Mouse (Mus musculus) MEL (cell line): Measurements from ENCODE around the gene Arel1. TPM values are rescaled to one million over a fixed set of nuclear protein-coding genes. Genes with fewer than 3 reads are reported as not detected.

Source experiments
- DNase-seq: peaks from one replicate; pipeline ENCODE4 v3.0.0; 2011; ENCODE audit warnings: low read depth, low spot score
- H3K27ac ChIP-seq: 2 replicates; pipeline ENCODE4 v1.5.1; 2012; ENCODE audit warnings: low read depth, mild to moderate bottlenecking, control low read depth, low read length, moderate library complexity; ENCODE audit not compliant: control insufficient read depth
- H3K27me3 ChIP-seq, 2 experiments: fragments of 150-350 bp in 1 of 2; sonication (generic) in 1 of 2; 2 replicates each; pipeline ENCODE4 v1.6.1; 2012; ENCODE audit warnings: low read length in 2 of 2, mild to moderate bottlenecking in 2 of 2, improper control_type of control experiment in 1 of 2, moderate library complexity in 1 of 2; ENCODE audit not compliant: insufficient read depth in 2 of 2, control insufficient read depth in 1 of 2
- H3K36me3 ChIP-seq, 2 experiments: 2 replicates each; pipeline ENCODE4 v1.6.1; 2012 to 2014; ENCODE audit warnings: low read length in 2 of 2, improper control_type of control experiment in 1 of 2, inconsistent platforms in 1 of 2, mild to moderate bottlenecking in 1 of 2; ENCODE audit not compliant: insufficient read depth in 2 of 2, control insufficient read depth in 1 of 2
- H3K4me1 ChIP-seq, 2 experiments: fragments of 150-350 bp in 1 of 2; sonication (generic) in 1 of 2; 2 replicates each; pipeline ENCODE4 v1.6.1; 2012; ENCODE audit warnings: low read length in 2 of 2, improper control_type of control experiment in 1 of 2, mild to moderate bottlenecking in 1 of 2; ENCODE audit not compliant: insufficient read depth in 2 of 2, control insufficient read depth in 1 of 2
- H3K4me3 ChIP-seq, 2 experiments: fragments of 150-350 bp in 1 of 2; sonication (generic) in 1 of 2; 2 replicates each; pipeline ENCODE4 v1.5.1; 2012; ENCODE audit warnings: low read depth in 2 of 2, low read length in 2 of 2, mild to moderate bottlenecking in 2 of 2, moderate library complexity in 2 of 2, control low read depth in 1 of 2, improper control_type of control experiment in 1 of 2; ENCODE audit not compliant: control insufficient read depth in 1 of 2, insufficient read depth in 1 of 2
- H3K79me2 ChIP-seq: 2 replicates; pipeline ENCODE4 v1.6.1; 2012; ENCODE audit warnings: mild to moderate bottlenecking, low read length, moderate library complexity; ENCODE audit not compliant: control insufficient read depth, poor library complexity, insufficient read depth
- H3K9ac ChIP-seq: 2 replicates; pipeline ENCODE4 v1.6.1; 2012; ENCODE audit warnings: low read depth, mild to moderate bottlenecking, control low read depth, low read length, moderate library complexity; ENCODE audit not compliant: control insufficient read depth, poor library complexity, severe bottlenecking
- H3K9me3 ChIP-seq: fragments of 150-350 bp; sonication (generic); replicated peaks from 2 replicates; pipeline ENCODE4 v1.6.1; 2012; ENCODE audit warnings: mild to moderate bottlenecking, low read length, improper control_type of control experiment, moderate library complexity; ENCODE audit not compliant: insufficient read depth
- BHLHE40 ChIP-seq: IDR thresholded peaks from 2 replicates; pipeline ENCODE4 v1.6.1; 2012; ENCODE audit warnings: low read depth, mild to moderate bottlenecking, inconsistent platforms, low read length, improper control_type of control experiment, borderline replicate concordance
- CHD1 ChIP-seq: IDR thresholded peaks from 2 replicates; pipeline ENCODE4 v1.6.1; 2012; ENCODE audit warnings: low read depth, mild to moderate bottlenecking, inconsistent platforms, low read length, improper control_type of control experiment
- CHD2 ChIP-seq: IDR thresholded peaks from 2 replicates; pipeline ENCODE4 v1.6.1; 2011; ENCODE audit warnings: low read length, improper control_type of control experiment
- E2F4 ChIP-seq: IDR thresholded peaks from 2 replicates; pipeline ENCODE4 v1.6.1; 2011; ENCODE audit warnings: low read depth, low read length, improper control_type of control experiment, borderline replicate concordance
- EP300 ChIP-seq, 2 experiments: IDR thresholded peaks; 2 replicates each; pipeline ENCODE4 v1.6.1; 2011; ENCODE audit warnings: improper control_type of control experiment in 2 of 2, low read length in 2 of 2, low read depth in 1 of 2, mild to moderate bottlenecking in 1 of 2
- GATA1 ChIP-seq: IDR thresholded peaks from 2 replicates; pipeline ENCODE4 v1.6.1; 2011; ENCODE audit warnings: low read depth, low read length, improper control_type of control experiment
- JUND ChIP-seq: IDR thresholded peaks from 2 replicates; pipeline ENCODE4 v1.6.1; 2011; ENCODE audit warnings: low read depth, mild to moderate bottlenecking, improper control_type of control experiment, low read length
- KAT2A ChIP-seq: conservative IDR thresholded peaks from 2 replicates; pipeline ENCODE4 v1.6.1; 2012; ENCODE audit warnings: low read depth, low read length, improper control_type of control experiment, inconsistent platforms
- MAZ ChIP-seq: IDR thresholded peaks from 2 replicates; pipeline ENCODE4 v1.6.1; 2012; ENCODE audit warnings: low read depth, mild to moderate bottlenecking, inconsistent platforms, low read length, improper control_type of control experiment
- MXI1 ChIP-seq: IDR thresholded peaks from 2 replicates; pipeline ENCODE4 v1.6.1; 2011; ENCODE audit warnings: mild to moderate bottlenecking, low read depth, low read length, improper control_type of control experiment
- MYC ChIP-seq: IDR thresholded peaks from 2 replicates; pipeline ENCODE4 v1.6.1; 2011; ENCODE audit warnings: low read depth, mild to moderate bottlenecking, low read length, improper control_type of control experiment, moderate library complexity
- POLR2A ChIP-seq, 2 experiments: IDR thresholded peaks; 2 replicates each; pipeline ENCODE4 v1.6.1; 2011 to 2012; ENCODE audit warnings: low read length in 2 of 2, mild to moderate bottlenecking in 2 of 2, control low read depth in 1 of 2, improper control_type of control experiment in 1 of 2, low read depth in 1 of 2, moderate library complexity in 1 of 2; ENCODE audit not compliant: control insufficient read depth in 1 of 2, insufficient read depth in 1 of 2, poor library complexity in 1 of 2
- POLR2AphosphoS5 ChIP-seq: IDR thresholded peaks from 2 replicates; pipeline ENCODE4 v1.6.1; 2012; ENCODE audit warnings: low read depth, borderline replicate concordance, mild to moderate bottlenecking, inconsistent platforms, low read length, moderate library complexity, mixed read lengths
- RAD21 ChIP-seq: IDR thresholded peaks from 2 replicates; pipeline ENCODE4 v1.6.1; 2011; ENCODE audit warnings: mild to moderate bottlenecking, low read depth, low read length, improper control_type of control experiment
- RCOR1 ChIP-seq: IDR thresholded peaks from 2 replicates; pipeline ENCODE4 v1.6.1; 2012; ENCODE audit warnings: low read depth, mild to moderate bottlenecking, inconsistent platforms, low read length, improper control_type of control experiment
- SMC3 ChIP-seq: IDR thresholded peaks from 2 replicates; pipeline ENCODE4 v1.6.1; 2011; ENCODE audit warnings: low read depth, low read length, improper control_type of control experiment
- TAL1 ChIP-seq: IDR thresholded peaks from 2 replicates; pipeline ENCODE4 v1.6.1; 2012; ENCODE audit warnings: mild to moderate bottlenecking, inconsistent platforms, low read length, moderate library complexity, mixed read lengths
- TBP ChIP-seq: IDR thresholded peaks from 2 replicates; pipeline ENCODE4 v1.8.0; 2011; ENCODE audit warnings: low read depth, low read length, improper control_type of control experiment
- USF1 ChIP-seq: IDR thresholded peaks from 2 replicates; pipeline ENCODE4 v1.6.1; 2014; ENCODE audit warnings: low read depth, mild to moderate bottlenecking, inconsistent platforms, low read length, improper control_type of control experiment, moderate library complexity
- ZC3H11A ChIP-seq: IDR thresholded peaks from 2 replicates; pipeline ENCODE4 v1.6.1; 2012; ENCODE audit warnings: low read depth, mild to moderate bottlenecking, inconsistent platforms, low read length, improper control_type of control experiment
- ZNF384 ChIP-seq: IDR thresholded peaks from 2 replicates; pipeline ENCODE4 v1.6.1; 2012; ENCODE audit warnings: low read depth, mild to moderate bottlenecking, inconsistent platforms, low read length, improper control_type of control experiment
- polyA plus RNA-seq, 2 experiments: library from polyadenylated mRNA; stranded (reverse) in 1 of 2; unstranded in 1 of 2; fragments of >175 nt in 1 of 2; fragments of >200 nt in 1 of 2; gene quantifications; 2 replicates each; pipeline versions ENCODE4 v1.2.1 to v1.2.4; 2012; ENCODE audit warnings: low replicate concordance in 2 of 2, low read depth in 1 of 2; ENCODE audit not compliant: insufficient read length in 2 of 2, insufficient read depth in 1 of 2, missing spikeins in 1 of 2
- total RNA-seq: library from RNA; depleted of rRNA; stranded (reverse); fragments of 300-350 nt; gene quantifications from 2 replicates; pipeline ENCODE4 v1.2.3, GENCODE M21; 2012

Arel1 gene
- total and polyA plus RNA-seq, 3 experiments = 37.2 to 82.5 (median 45.0) TPM

DNA sequence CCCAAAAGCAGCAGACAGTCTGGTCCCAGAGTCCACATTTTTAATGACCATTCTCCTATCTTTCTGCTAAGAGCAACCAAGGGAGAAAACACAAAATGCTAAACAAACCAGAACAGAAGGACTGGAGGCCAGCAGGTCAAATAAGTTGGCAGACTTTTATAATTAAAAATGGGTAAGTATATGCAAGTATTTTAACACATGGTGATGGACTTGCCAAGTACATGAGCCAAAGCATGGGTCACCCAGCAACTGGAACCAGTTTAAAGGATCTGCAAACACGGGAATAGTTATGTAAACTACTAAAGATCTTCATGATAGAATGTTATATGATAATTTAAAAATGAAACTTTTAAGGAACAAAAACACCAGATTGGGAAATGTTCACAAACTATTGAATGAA lies 18.3 kb downstream of the Arel1 start:
- no peak overlapping the region for H3K9ac ChIP-seq
- DNase-seq = no peak
- peaks cover 1 to 19% of the 10 kb centered on the region in 2 experiments; a peak in 3 of 4 replicates for H3K36me3 ChIP-seq
- no peaks in the 10 kb centered on the region for H3K9me3 ChIP-seq
- peaks cover 5% of the 10 kb centered on the region; the same call in 1 of the 2 replicates for H3K79me2 ChIP-seq
- peaks cover 0 to under 1% of the 10 kb centered on the region in 2 experiments; a peak in 1 of 4 replicates for H3K4me1 ChIP-seq
- H3K27ac ChIP-seq = no peak overlapping the region
- H3K27me3 ChIP-seq = no peaks in the 10 kb centered on the region
- no peak overlapping the region for H3K4me3 ChIP-seq
- TF ChIP-seq TAL1 (no peak), JUND (no peak), POLR2A (IDR thresholded peaks at IDR 0.05; ENCODE audit: control insufficient read depth in 1 of 2, insufficient read depth in 1 of 2, low read depth in 1 of 2, low read length in 2 of 2, poor library complexity in 1 of 2) (no peak), RAD21 (no peak), TBP (no peak), MAZ (no peak), CHD1 (no peak), CHD2 (no peak), EP300 (IDR thresholded peaks at IDR 0.05; ENCODE audit: low read depth in 1 of 2, low read length in 2 of 2) (no peak), RCOR1 (no peak), SMC3 (no peak), ZC3H11A (no peak), ZNF384 (no peak), KAT2A (no peak), MYC (no peak), GATA1 (no peak), E2F4 (no peak), MXI1 (no peak)

- no peak for TF ChIP-seq ZNF384
- no peak for TF ChIP-seq MXI1
- TF ChIP-seq USF1 = no peak
- no peak for TF ChIP-seq KAT2A
- no peak for TF ChIP-seq TBP
- TF ChIP-seq ZC3H11A = no peak
- no peak for TF ChIP-seq BHLHE40
- no peak for TF ChIP-seq POLR2AphosphoS5
- Histone ChIP-seq H3K36me3 (peaks cover 0 to 20% of the 10 kb centered on the region in 2 experiments; a peak in 3 of 4 replicates), H3K27ac (no peak overlapping the region), H3K9ac (no peak overlapping the region), H3K9me3 (no peaks in the 10 kb centered on the region), H3K4me1 (no peaks in the 10 kb centered on the region), H3K4me3 (no peak overlapping the region), H3K27me3 (no peaks in the 10 kb centered on the region), H3K79me2 (peaks cover 4% of the 10 kb centered on the region; the same call in 1 of the 2 replicates)
- DNase-seq = no peak
Observed at GRCm38 (mm10) chr12:84951531-84951930, 19.2 kb downstream of the Arel1 start.
